Mouse (Mus musculus) olfactory bulb, adult 2 months (tissue): ENCODE measurements around the gene Dnajc2.

Experiments
- CTCF ChIP-seq: fragments of 200-500 bp; IDR thresholded peaks from 2 replicates; pipeline ENCODE4 v1.5.1; 2012; ENCODE audit warnings: low read depth, mild to moderate bottlenecking, low read length, moderate library complexity; ENCODE audit not compliant: insufficient read depth
- POLR2A ChIP-seq: fragments of 200-500 bp; IDR thresholded peaks from 2 replicates; pipeline ENCODE4 v1.6.1; 2012; ENCODE audit warnings: mild to moderate bottlenecking, low read depth, low read length, moderate library complexity; ENCODE audit not compliant: insufficient read depth

GRCm38 (mm10) chr5:21789061-21789460 lies 4.0 kb upstream of the Dnajc2 start:
- TF ChIP-seq CTCF (no peak), POLR2A (no peak)
